8 mouse cellular contexts compared by ENCODE assay signal in the genomic region with DNA sequence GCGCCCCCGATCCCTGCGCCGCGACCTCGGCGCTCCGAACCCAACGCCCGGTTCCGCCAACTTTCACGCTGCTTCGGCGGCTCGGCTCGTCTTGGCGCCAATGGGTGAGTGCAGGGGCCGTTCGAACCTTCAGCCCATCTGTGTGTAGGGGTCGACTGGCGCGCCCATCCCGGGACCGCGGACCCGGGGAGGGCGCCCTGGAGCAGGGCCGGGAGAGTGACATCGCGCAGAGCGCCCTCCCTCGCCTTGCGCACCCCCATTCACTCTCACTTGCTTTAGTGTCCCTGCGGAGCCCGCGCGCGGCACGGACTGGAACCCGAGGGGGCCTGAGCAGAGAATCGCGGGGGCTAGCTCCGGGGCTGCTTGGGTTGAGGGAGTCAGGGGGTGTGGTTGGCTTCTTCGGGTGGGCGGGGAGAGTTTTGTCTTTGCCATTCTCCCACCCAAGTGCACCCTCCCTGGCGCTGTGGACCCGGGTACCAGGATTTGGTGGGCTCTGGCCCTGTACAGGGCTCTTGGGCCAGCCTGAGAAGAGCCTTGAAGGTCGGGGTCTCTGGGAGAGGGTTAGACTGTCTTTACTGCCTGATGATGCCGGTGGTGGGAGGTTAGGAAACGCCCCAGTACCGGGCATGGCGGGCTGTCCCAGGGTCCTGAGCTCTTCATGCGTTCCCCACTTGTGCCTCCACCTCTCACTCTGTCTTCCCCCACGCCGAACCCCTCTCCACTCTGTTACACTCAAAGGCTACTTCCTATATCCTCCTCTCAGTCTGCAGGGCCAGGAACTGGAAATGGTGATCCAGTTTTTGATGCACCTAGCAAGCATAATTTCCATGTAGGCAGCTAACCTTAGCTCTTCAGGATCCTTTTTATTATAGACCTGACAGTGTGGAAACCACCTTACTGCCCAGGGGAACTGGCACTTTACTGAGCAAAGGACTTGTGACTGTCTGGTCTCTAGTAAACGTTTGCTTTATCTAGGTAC. TPM values are rescaled to one million over a fixed set of nuclear protein-coding genes. Genes with fewer than 3 reads are reported as not detected.
A peak's percentile ranks its signal among the peaks of the same experiment; 100 is the strongest.
DNase-seq lines count a peak whose midpoint lies in the region; ATAC-seq and TF ChIP-seq lines count a peak whose summit lies in the region.

No protein-coding gene starts in this region.

- TF ChIP-seq POLR2A in myocyte (IDR thresholded peaks at IDR 0.05; ENCODE audit: insufficient read length, low read depth): no peak

- DNase-seq in spleen, adult 18-20 months: peak; percentile 47 to 50
- DNase-seq in spleen, adult 12 weeks (ENCODE audit: low spot score): no peak
- peak; percentile 12 for DNase-seq in cerebellum, adult 11-12 months
- peak; percentile 64 for DNase-seq in intestine, embryonic 14.5 days (ENCODE audit: low spot score)
- DNase-seq in liver, embryonic 11.5 days (ENCODE audit: low spot score): peak; percentile 64
- DNase-seq in thymus, adult 18-20 months: peak; percentile 41

- peak overlapping the region; percentile 73 for H3K9ac ChIP-seq in forebrain, embryonic 15.5 days (replicated peaks)
- peak overlapping the region; percentile 50 for H3K9ac ChIP-seq in intestine, embryonic 14.5 days (ENCODE audit: low read length)
- H3K9ac ChIP-seq in liver, embryonic 11.5 days (ENCODE audit: low read depth, low read length): peak overlapping the region; percentile 70

- peak; percentile 73 for ATAC-seq in forebrain, embryonic 15.5 days (replicated peaks)
- ATAC-seq in intestine, embryonic 14.5 days (replicated peaks; ENCODE audit: low FRiP score, low TSS enrichment, low read depth): peak; percentile 59
- ATAC-seq in liver, embryonic 11.5 days (replicated peaks; ENCODE audit: low FRiP score): peak; percentile 71

- H3K4me2 ChIP-seq in forebrain, embryonic 15.5 days (replicated peaks): peak overlapping the region; percentile 60
- H3K4me2 ChIP-seq in intestine, embryonic 14.5 days (ENCODE audit: low read length): peak overlapping the region; percentile 59
- H3K4me2 ChIP-seq in liver, embryonic 11.5 days: peak overlapping the region; percentile 83
- H3K4me2 ChIP-seq in myocyte (ENCODE audit: low read depth): peak overlapping the region; percentile 79

- H3K27me3 ChIP-seq in forebrain, embryonic 15.5 days: no peaks in the 10 kb centered on the region
- peaks cover 4% of the 10 kb centered on the region; the same call in 1 of the 2 replicates for H3K27me3 ChIP-seq in intestine, embryonic 14.5 days (replicated peaks; ENCODE audit: control insufficient read depth, insufficient read depth, low read length)
- H3K27me3 ChIP-seq in liver, embryonic 11.5 days (replicated peaks; ENCODE audit: control insufficient read depth, insufficient read depth, low read length): peaks cover 21% of the 10 kb centered on the region
- no peaks in the 10 kb centered on the region for H3K27me3 ChIP-seq in myocyte (ENCODE audit: control insufficient read depth, insufficient read depth, insufficient read length)

- peaks cover 4% of the 10 kb centered on the region; the same call in 1 of the 2 replicates for H3K4me1 ChIP-seq in forebrain, embryonic 15.5 days
- no peaks in the 10 kb centered on the region for H3K4me1 ChIP-seq in intestine, embryonic 14.5 days (replicated peaks; ENCODE audit: control insufficient read depth, insufficient read depth, low read length)
- peaks cover 7% of the 10 kb centered on the region; the same call in 1 of the 2 replicates for H3K4me1 ChIP-seq in liver, embryonic 11.5 days (replicated peaks; ENCODE audit: control insufficient read depth, insufficient read depth, low read length)

- H3K27ac ChIP-seq in forebrain, embryonic 15.5 days (replicated peaks): peak overlapping the region; percentile 82
- peak overlapping the region; percentile 70 for H3K27ac ChIP-seq in intestine, embryonic 14.5 days (ENCODE audit: low read depth)
- peak overlapping the region; percentile 55 for H3K27ac ChIP-seq in liver, embryonic 11.5 days (ENCODE audit: low read depth, low read length)

- H3K79me2 ChIP-seq in myocyte (ENCODE audit: control insufficient read depth, insufficient read depth): peaks cover 41% of the 10 kb centered on the region

- 22% methylated on average over 56 of the region's 56 CpGs for WGBS in forebrain, embryonic 15.5 days
- 18% methylated on average over 42 of the region's 56 CpGs for WGBS in intestine, embryonic 14.5 days
- WGBS in liver, embryonic 11.5 days: 11% methylated on average over 55 of the region's 56 CpGs

- H3K9me3 ChIP-seq in forebrain, embryonic 15.5 days: no peaks in the 10 kb centered on the region
- no peaks in the 10 kb centered on the region for H3K9me3 ChIP-seq in intestine, embryonic 14.5 days (ENCODE audit: control insufficient read depth, low read length)
- no peaks in the 10 kb centered on the region for H3K9me3 ChIP-seq in liver, embryonic 11.5 days (ENCODE audit: control insufficient read depth, low read length)

- no peaks in the 10 kb centered on the region for H3K36me3 ChIP-seq in forebrain, embryonic 15.5 days
- H3K36me3 ChIP-seq in intestine, embryonic 14.5 days (ENCODE audit: control insufficient read depth, insufficient read depth, low read length): no peaks in the 10 kb centered on the region
- no peaks in the 10 kb centered on the region for H3K36me3 ChIP-seq in liver, embryonic 11.5 days (ENCODE audit: control insufficient read depth, insufficient read depth, low read length)
- H3K36me3 ChIP-seq in myocyte (ENCODE audit: control insufficient read depth, insufficient read depth): no peaks in the 10 kb centered on the region

- H3ac ChIP-seq in myocyte (ENCODE audit: control insufficient read depth, insufficient read length): peak overlapping the region; percentile 14

- H3K4me3 ChIP-seq in forebrain, embryonic 15.5 days: peak overlapping the region; percentile 73
- H3K4me3 ChIP-seq in intestine, embryonic 14.5 days (ENCODE audit: low read depth, low read length): peak overlapping the region; percentile 52
- peak overlapping the region; percentile 66 for H3K4me3 ChIP-seq in liver, embryonic 11.5 days (ENCODE audit: low read depth, low read length)
- peak overlapping the region; percentile 45 for H3K4me3 ChIP-seq in myocyte

TF ChIP-seq in myocyte, 11 proteins besides CTCF, POLR2A, EP300 and RAD21:
- TF ChIP-seq SRF (IDR thresholded peaks at IDR 0.05; ENCODE audit: control insufficient read depth, insufficient read length, low read depth): no peak
- TF ChIP-seq CEBPB (IDR thresholded peaks at IDR 0.05; ENCODE audit: insufficient read depth, poor library complexity, severe bottlenecking): no peak
- no peak for TF ChIP-seq MYOD1 (IDR thresholded peaks at IDR 0.05; ENCODE audit: control insufficient read depth in 1 of 3, insufficient read length in 2 of 3, low read depth in 2 of 3)
- no peak for TF ChIP-seq E2F4 (IDR thresholded peaks at IDR 0.05; ENCODE audit: insufficient read depth)
- TF ChIP-seq REST (IDR thresholded peaks at IDR 0.05; ENCODE audit: insufficient read depth, insufficient read length): no peak
- TF ChIP-seq MYOG (IDR thresholded peaks at IDR 0.05; ENCODE audit: control insufficient read depth in 1 of 3, insufficient read depth in 1 of 3, insufficient read length in 2 of 3, low read depth in 2 of 3): no peak
- no peak for TF ChIP-seq MAX (IDR thresholded peaks at IDR 0.05; ENCODE audit: low read depth)
- TF ChIP-seq USF1 (IDR thresholded peaks at IDR 0.05; ENCODE audit: low read depth): no peak
- no peak for TF ChIP-seq TCF12 (IDR thresholded peaks at IDR 0.05; ENCODE audit: insufficient read depth, poor library complexity, severe bottlenecking)
- no peak for TF ChIP-seq POLR2AphosphoS2 (IDR thresholded peaks at IDR 0.05; ENCODE audit: insufficient read length, low read depth)
- no peak for TF ChIP-seq TCF3 (IDR thresholded peaks at IDR 0.05; ENCODE audit: insufficient read length, low read depth)
TF ChIP-seq in myocyte: peak in this region for 0.

RNA-seq across cellular contexts. Expression of a gene that starts 0.8 kb away (rescaled TPM):
- polyA plus RNA-seq in forebrain, embryonic 15.5 days (2015; fragmentation: Nextera tagmentation; extraction: Ambion mirVana): 51.6 and 53.7 TPM in 2 replicates
- polyA plus RNA-seq in intestine, embryonic 14.5 days (2014; fragmentation: Nextera tagmentation; extraction: Ambion mirVana): 38.7 and 44.2 TPM in 2 replicates
- 23.9 and 24.5 TPM in 2 replicates for polyA plus RNA-seq in liver, embryonic 11.5 days (2014; fragmentation: Nextera tagmentation; extraction: Ambion mirVana)
- polyA plus RNA-seq in myocyte (2012; fragmentation: generic; extraction: Trizol): 31.7 TPM
